Mouse (Mus musculus): ENCODE data around the gene Tex264. TPM values are rescaled to one million over a fixed set of nuclear protein-coding genes. Genes with fewer than 3 reads are reported as not detected.

Gene Tex264
- polyA plus RNA-seq, 1 experiment, result 82.9 TPM

DNA sequence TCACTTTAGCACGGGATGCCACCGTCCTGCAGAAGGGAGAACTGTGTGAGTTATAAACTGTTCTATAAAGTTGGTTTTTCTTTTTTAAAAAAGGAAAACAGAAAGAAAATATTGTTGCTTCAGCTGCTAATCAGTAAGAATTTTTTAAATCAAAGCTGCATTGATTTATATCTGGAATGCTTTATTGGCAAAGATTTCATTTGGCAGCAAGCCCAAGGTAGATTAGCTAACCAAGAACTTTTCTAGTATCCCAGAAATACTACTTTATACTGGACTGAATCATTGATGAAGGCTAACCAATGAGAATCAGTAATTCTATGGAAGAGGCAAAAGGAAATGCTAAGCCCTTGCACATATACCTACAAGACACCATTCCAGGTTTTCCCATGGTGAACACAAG, 30.5 kb upstream of the Tex264 start:
- TF ChIP-seq CTCF (IDR thresholded peaks at IDR 0.05; ENCODE audit: control insufficient read depth, insufficient read depth, insufficient replicate concordance, low read depth, low read length) (no peak), POLR2A (IDR thresholded peaks at IDR 0.05; ENCODE audit: control insufficient read depth, low read depth, low read length) (no peak)
- no peak overlapping the region for H3K4me3 ChIP-seq (ENCODE audit: control insufficient read depth, low read depth, low read length)
- H3K27ac ChIP-seq (ENCODE audit: control insufficient read depth, insufficient read depth, low read depth, low read length), result no peak overlapping the region
- peaks cover 4% of the 10 kb centered on the region; the same call in 1 of the 2 replicates for H3K36me3 ChIP-seq (ENCODE audit: control insufficient read depth, insufficient read depth, low read length)
- no peaks in the 10 kb centered on the region for H3K4me1 ChIP-seq (ENCODE audit: control insufficient read depth, insufficient read depth, low read length)
- H3K27me3 ChIP-seq (ENCODE audit: control insufficient read depth, insufficient read depth, low read length), result no peaks in the 10 kb centered on the region

DNA sequence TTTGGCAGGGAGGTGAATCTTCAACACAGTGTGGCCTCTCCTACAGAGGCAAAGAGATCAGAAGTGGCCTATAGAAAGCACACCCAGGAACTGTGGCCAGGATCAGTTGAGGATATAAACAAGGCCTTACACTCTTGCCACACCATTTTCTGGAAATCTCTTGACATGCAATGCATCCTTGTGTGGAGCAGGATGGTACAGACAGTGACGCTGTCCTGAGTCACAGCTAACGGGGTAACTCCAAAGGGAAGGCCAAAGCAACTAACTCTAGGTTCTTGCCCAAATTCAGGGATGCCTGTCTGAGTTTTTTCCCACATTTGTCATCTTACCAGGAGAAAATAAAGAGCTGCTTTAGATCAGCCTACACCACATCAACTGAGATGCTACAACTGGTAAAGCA, 26.7 kb upstream of the Tex264 start:
- H3K4me3 ChIP-seq (ENCODE audit: control insufficient read depth, low read depth, low read length), result no peak overlapping the region
- H3K4me1 ChIP-seq (ENCODE audit: control insufficient read depth, insufficient read depth, low read length), result no peaks in the 10 kb centered on the region
- TF ChIP-seq POLR2A (IDR thresholded peaks at IDR 0.05; ENCODE audit: control insufficient read depth, low read depth, low read length) (no peak), CTCF (IDR thresholded peaks at IDR 0.05; ENCODE audit: control insufficient read depth, insufficient read depth, insufficient replicate concordance, low read depth, low read length) (no peak)
- H3K36me3 ChIP-seq (ENCODE audit: control insufficient read depth, insufficient read depth, low read length), result peaks cover 4% of the 10 kb centered on the region
- no peaks in the 10 kb centered on the region for H3K27me3 ChIP-seq (ENCODE audit: control insufficient read depth, insufficient read depth, low read length)
- no peak overlapping the region for H3K27ac ChIP-seq (ENCODE audit: control insufficient read depth, insufficient read depth, low read depth, low read length)

DNA sequence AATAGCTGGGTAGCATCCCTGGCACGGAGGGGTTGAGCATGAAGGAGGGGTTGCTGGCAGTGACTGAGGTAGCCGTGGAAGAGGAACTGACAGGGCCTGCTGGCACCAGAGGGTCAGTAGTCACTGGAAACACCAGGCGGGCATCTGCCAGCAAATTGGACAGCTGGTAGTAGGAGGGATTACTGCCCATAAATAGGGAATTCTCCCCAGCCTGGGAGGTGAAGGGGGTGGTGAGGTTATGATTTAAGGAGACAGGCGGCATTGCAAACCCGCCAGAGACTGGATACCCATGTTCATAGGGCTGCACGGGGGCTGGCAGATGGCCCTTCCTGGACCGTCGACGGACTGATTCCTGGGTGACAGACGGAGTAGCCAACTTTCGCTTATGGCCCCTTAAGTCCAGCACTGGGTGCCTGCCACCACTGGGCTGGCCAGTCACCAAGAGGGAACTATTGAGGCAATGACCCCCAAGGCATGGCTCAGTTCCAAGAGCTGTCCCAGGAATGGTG, 7.3 kb upstream of the Tex264 start:
- Histone ChIP-seq H3K4me3 (ENCODE audit: control insufficient read depth, low read depth, low read length) (no peak overlapping the region), H3K36me3 (ENCODE audit: control insufficient read depth, insufficient read depth, low read length) (no peaks in the 10 kb centered on the region; the same call in none of the 2 replicates), H3K27me3 (ENCODE audit: control insufficient read depth, insufficient read depth, low read length) (no peaks in the 10 kb centered on the region), H3K4me1 (ENCODE audit: control insufficient read depth, insufficient read depth, low read length) (no peaks in the 10 kb centered on the region), H3K27ac (ENCODE audit: control insufficient read depth, insufficient read depth, low read depth, low read length) (no peak overlapping the region)
- no peak for TF ChIP-seq POLR2A (IDR thresholded peaks at IDR 0.05; ENCODE audit: control insufficient read depth, low read depth, low read length)
- TF ChIP-seq CTCF (IDR thresholded peaks at IDR 0.05; ENCODE audit: control insufficient read depth, insufficient read depth, insufficient replicate concordance, low read depth, low read length), result no peak

DNA sequence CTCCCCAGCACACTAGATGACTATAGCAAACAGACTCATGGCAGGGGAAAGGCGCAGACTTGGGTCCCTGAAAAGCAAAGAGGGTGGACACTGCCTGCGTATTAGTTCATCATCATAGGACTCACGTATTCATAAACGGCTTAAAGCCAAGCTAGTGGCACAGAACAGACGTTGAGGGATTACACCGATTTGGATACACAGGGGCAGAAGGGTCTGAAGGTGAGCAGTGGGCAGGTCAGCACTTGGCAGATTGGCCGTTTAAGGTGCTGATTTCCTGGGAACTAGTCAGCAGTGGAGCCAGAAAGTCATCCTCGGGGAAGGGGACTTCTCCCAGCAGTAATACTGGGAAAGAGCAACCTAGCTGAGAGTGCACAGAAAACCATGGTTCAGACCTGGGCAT, 3.1 kb upstream of the Tex264 start:
- Histone ChIP-seq H3K36me3 (ENCODE audit: control insufficient read depth, insufficient read depth, low read length) (no peaks in the 10 kb centered on the region; the same call in none of the 2 replicates), H3K27ac (ENCODE audit: control insufficient read depth, insufficient read depth, low read depth, low read length) (no peak overlapping the region), H3K27me3 (ENCODE audit: control insufficient read depth, insufficient read depth, low read length) (no peaks in the 10 kb centered on the region), H3K4me3 (ENCODE audit: control insufficient read depth, low read depth, low read length) (no peak overlapping the region), H3K4me1 (ENCODE audit: control insufficient read depth, insufficient read depth, low read length) (peaks cover 7% of the 10 kb centered on the region)
- TF ChIP-seq CTCF (IDR thresholded peaks at IDR 0.05; ENCODE audit: control insufficient read depth, insufficient read depth, insufficient replicate concordance, low read depth, low read length) (no peak), POLR2A (IDR thresholded peaks at IDR 0.05; ENCODE audit: control insufficient read depth, low read depth, low read length) (no peak)

DNA sequence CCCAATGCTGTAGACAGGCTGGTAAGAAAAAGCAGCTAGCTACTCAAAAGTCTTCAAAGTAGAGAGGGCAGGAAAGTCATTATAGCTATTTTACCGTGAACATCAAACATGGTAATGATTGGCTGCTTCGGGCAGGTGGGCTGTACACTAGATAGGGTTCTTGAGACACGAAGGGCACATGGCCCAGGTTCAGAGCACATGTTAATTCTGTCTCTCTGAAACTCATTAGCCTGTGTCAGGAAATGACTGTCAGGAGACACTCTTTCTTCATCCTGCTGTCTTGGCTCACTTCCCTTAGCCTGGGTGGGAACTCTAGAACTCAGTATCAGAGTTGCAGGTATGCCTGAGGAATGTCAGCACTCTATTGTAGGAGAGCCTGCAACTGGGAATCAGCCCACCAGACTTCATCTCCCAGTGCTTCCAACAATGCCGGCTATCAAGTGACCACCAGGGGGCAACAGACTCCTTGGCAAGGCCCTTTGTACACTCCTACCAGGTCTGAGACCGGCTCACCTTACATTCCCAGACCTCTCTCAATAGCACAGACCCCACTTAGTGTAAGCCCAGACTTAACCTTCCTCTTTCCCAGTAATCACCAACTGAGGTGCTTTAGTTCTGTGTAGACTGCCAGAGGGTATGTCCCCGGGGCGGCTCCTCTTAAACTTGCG, 1.4 kb upstream of the Tex264 start:
- H3K4me1 ChIP-seq (ENCODE audit: control insufficient read depth, insufficient read depth, low read length), result peaks cover 7% of the 10 kb centered on the region
- H3K4me3 ChIP-seq (ENCODE audit: control insufficient read depth, low read depth, low read length), result no peak overlapping the region
- TF ChIP-seq POLR2A (IDR thresholded peaks at IDR 0.05; ENCODE audit: control insufficient read depth, low read depth, low read length) (no peak), CTCF (IDR thresholded peaks at IDR 0.05; ENCODE audit: control insufficient read depth, insufficient read depth, insufficient replicate concordance, low read depth, low read length) (peak; percentile 74; the same call in 1 of the 2 replicates)
- H3K27ac ChIP-seq (ENCODE audit: control insufficient read depth, insufficient read depth, low read depth, low read length), result no peak overlapping the region
- no peaks in the 10 kb centered on the region for H3K36me3 ChIP-seq (ENCODE audit: control insufficient read depth, insufficient read depth, low read length)
- no peaks in the 10 kb centered on the region for H3K27me3 ChIP-seq (ENCODE audit: control insufficient read depth, insufficient read depth, low read length)

DNA sequence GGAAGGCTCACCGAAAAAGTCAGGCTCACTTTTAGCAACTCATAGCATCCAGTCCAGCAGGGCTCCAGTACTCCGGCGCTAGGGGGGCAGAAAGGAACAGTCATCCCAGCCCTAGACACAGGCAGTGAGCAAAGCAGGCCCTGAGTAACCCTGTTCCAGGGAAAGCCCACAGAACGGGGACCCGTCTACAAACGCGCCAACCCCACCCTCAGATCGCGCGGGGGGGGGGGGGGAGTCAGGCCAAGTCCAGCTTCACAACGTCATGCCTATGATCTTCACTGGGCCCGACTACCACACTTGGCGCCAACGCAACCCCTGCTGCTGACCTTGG, 844 bp downstream of the Tex264 start:
- TF ChIP-seq CTCF (IDR thresholded peaks at IDR 0.05; ENCODE audit: control insufficient read depth, insufficient read depth, insufficient replicate concordance, low read depth, low read length) (no peak), POLR2A (IDR thresholded peaks at IDR 0.05; ENCODE audit: control insufficient read depth, low read depth, low read length) (0 out of 2 replicates have a peak, but pooled peaks have one; percentile 13)
- Histone ChIP-seq H3K4me1 (ENCODE audit: control insufficient read depth, insufficient read depth, low read length) (peaks cover 7% of the 10 kb centered on the region), H3K27me3 (ENCODE audit: control insufficient read depth, insufficient read depth, low read length) (no peaks in the 10 kb centered on the region), H3K36me3 (ENCODE audit: control insufficient read depth, insufficient read depth, low read length) (no peaks in the 10 kb centered on the region), H3K27ac (ENCODE audit: control insufficient read depth, insufficient read depth, low read depth, low read length) (peak overlapping the region; percentile 64), H3K4me3 (ENCODE audit: control insufficient read depth, low read depth, low read length) (peak overlapping the region; percentile 88)

GRCm38 (mm10) chr9:106684093-106684872, 1.4 kb downstream of the Tex264 start:
- TF ChIP-seq CTCF (IDR thresholded peaks at IDR 0.05; ENCODE audit: control insufficient read depth, insufficient read depth, insufficient replicate concordance, low read depth, low read length), result no peak
- TF ChIP-seq POLR2A (IDR thresholded peaks at IDR 0.05; ENCODE audit: control insufficient read depth, low read depth, low read length), result no peak

More at GRCm38 (mm10) chr9:106684093-106684872, 1.4 kb downstream of the Tex264 start:
- H3K27ac ChIP-seq (ENCODE audit: control insufficient read depth, insufficient read depth, low read depth, low read length), result peak overlapping the region; percentile 2; the same call in 1 of the 2 replicates
- H3K36me3 ChIP-seq (ENCODE audit: control insufficient read depth, insufficient read depth, low read length), result no peaks in the 10 kb centered on the region
- peaks cover 7% of the 10 kb centered on the region for H3K4me1 ChIP-seq (ENCODE audit: control insufficient read depth, insufficient read depth, low read length)
- no peaks in the 10 kb centered on the region for H3K27me3 ChIP-seq (ENCODE audit: control insufficient read depth, insufficient read depth, low read length)
- peak overlapping the region; percentile 88 for H3K4me3 ChIP-seq (ENCODE audit: control insufficient read depth, low read depth, low read length)
